Mouse (Mus musculus): ENCODE data around the gene S100a11. TPM values are rescaled to one million over a fixed set of nuclear protein-coding genes. Genes with fewer than 3 reads are reported as not detected.
A peak's percentile ranks its signal among the peaks of the same experiment; 100 is the strongest.

The S100a11 gene
- total and polyA plus RNA-seq, 3 experiments, result 0.32 TPM; not detected in 2

DNA sequence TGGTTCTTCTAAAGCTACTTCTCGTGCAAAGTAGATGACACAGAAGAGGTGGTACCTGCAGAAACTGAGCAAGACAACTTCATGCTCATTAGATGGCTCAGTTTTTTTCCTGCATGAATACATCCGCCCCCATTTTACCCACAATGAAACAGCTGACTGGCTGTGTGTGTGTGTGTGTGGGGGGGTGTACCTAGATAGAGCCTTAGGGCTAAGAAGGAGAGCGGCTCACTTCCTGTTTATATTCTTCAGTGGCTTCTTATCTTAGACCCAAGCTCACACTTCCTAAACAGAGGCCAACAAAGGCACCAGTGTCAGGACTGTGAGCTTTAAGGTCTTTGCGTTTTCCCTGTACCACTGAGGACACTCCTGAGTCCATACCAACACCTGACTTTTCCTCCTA is 29.7 kb downstream of the S100a11 start:
- Histone ChIP-seq H3K79me2 (ENCODE audit: control insufficient read depth, insufficient read depth, low read length, poor library complexity) (no peaks in the 10 kb centered on the region; the same call in 1 of the 2 replicates), H3K9me3 (replicated peaks; ENCODE audit: insufficient read depth, low read length) (no peaks in the 10 kb centered on the region), H3K36me3 (ENCODE audit: control insufficient read depth in 1 of 2, insufficient read depth in 2 of 2, low read length in 2 of 2) (peaks cover 0 to 25% of the 10 kb centered on the region in 2 experiments; a peak in 2 of 4 replicates), H3K4me3 (ENCODE audit: control insufficient read depth in 1 of 2, insufficient read depth in 1 of 2, low read depth in 2 of 2, low read length in 2 of 2) (peak overlapping the region; percentile 29 to 36), H3K4me1 (ENCODE audit: control insufficient read depth in 1 of 2, insufficient read depth in 2 of 2, low read length in 2 of 2) (peaks cover 12 to 25% of the 10 kb centered on the region in 2 experiments), H3K27ac (ENCODE audit: control insufficient read depth, low read depth, low read length) (peak overlapping the region; percentile 83), H3K9ac (ENCODE audit: control insufficient read depth, low read depth, low read length, poor library complexity, severe bottlenecking) (peak overlapping the region; percentile 44; the same call in 1 of the 2 replicates), H3K27me3 (ENCODE audit: control insufficient read depth in 1 of 2, insufficient read depth in 2 of 2, low read length in 2 of 2) (peaks cover 0 to 1% of the 10 kb centered on the region in 2 experiments; a peak in 2 of 4 replicates)
- peak; percentile 87 for DNase-seq (ENCODE audit: low read depth, low spot score)
- TF ChIP-seq GATA1 (IDR thresholded peaks at IDR 0.05; ENCODE audit: low read depth, low read length) (peak; percentile 86), MYB (IDR thresholded peaks at IDR 0.05; ENCODE audit: low read depth, low read length) (no peak), EP300 (IDR thresholded peaks at IDR 0.05; ENCODE audit: low read depth in 1 of 2, low read length in 2 of 2) (peak; percentile 80 to 82; a peak in 3 of 4 replicates), POLR2A (IDR thresholded peaks at IDR 0.05; ENCODE audit: control insufficient read depth in 1 of 2, insufficient read depth in 1 of 2, low read depth in 1 of 2, low read length in 2 of 2, poor library complexity in 1 of 2) (no peak), MAX (IDR thresholded peaks at IDR 0.05; ENCODE audit: low read length) (no peak), POLR2AphosphoS2 (IDR thresholded peaks at IDR 0.05; ENCODE audit: low read length) (no peak), SIN3A (IDR thresholded peaks at IDR 0.05; ENCODE audit: low read length) (peak; percentile 94), ZKSCAN1 (IDR thresholded peaks at IDR 0.05; ENCODE audit: low read depth, low read length) (no peak), UBTF (IDR thresholded peaks at IDR 0.05; ENCODE audit: borderline replicate concordance, insufficient read depth, low read depth, low read length) (no peak), USF1 (IDR thresholded peaks at IDR 0.05; ENCODE audit: low read depth, low read length) (no peak), CHD1 (IDR thresholded peaks at IDR 0.05; ENCODE audit: low read depth, low read length) (no peak), POLR2AphosphoS5 (IDR thresholded peaks at IDR 0.05; ENCODE audit: borderline replicate concordance, low read depth, low read length) (no peak), CTCF (IDR thresholded peaks at IDR 0.05 in 2 of 3, conservative IDR thresholded peaks at IDR 0.05 in 1 of 3; ENCODE audit: control insufficient read depth in 1 of 3, insufficient read depth in 1 of 3, low read depth in 2 of 3, low read length in 3 of 3, poor library complexity in 1 of 3, severe bottlenecking in 1 of 3) (no peak), MYC (IDR thresholded peaks at IDR 0.05; ENCODE audit: low read depth, low read length) (no peak), TAL1 (IDR thresholded peaks at IDR 0.05; ENCODE audit: low read length) (peak; percentile 23; the same call in 1 of the 2 replicates), BHLHE40 (IDR thresholded peaks at IDR 0.05; ENCODE audit: borderline replicate concordance, low read depth, low read length) (peak; percentile 65; the same call in 1 of the 2 replicates), TBP (IDR thresholded peaks at IDR 0.05; ENCODE audit: low read depth, low read length) (no peak), ETS1 (IDR thresholded peaks at IDR 0.05; ENCODE audit: low read depth, low read length) (peak; percentile 98), KAT2A (conservative IDR thresholded peaks at IDR 0.05; ENCODE audit: low read depth, low read length) (no peak), MAZ (IDR thresholded peaks at IDR 0.05; ENCODE audit: low read depth, low read length) (peak; percentile 96), RAD21 (IDR thresholded peaks at IDR 0.05; ENCODE audit: low read depth, low read length) (no peak), MEF2A (IDR thresholded peaks at IDR 0.05; ENCODE audit: extremely low read depth, insufficient replicate concordance, low read depth, low read length, poor library complexity, severe bottlenecking) (no peak), CHD2 (IDR thresholded peaks at IDR 0.05; ENCODE audit: low read length) (no peak), NELFE (IDR thresholded peaks at IDR 0.05; ENCODE audit: low read depth, low read length) (no peak), SMC3 (IDR thresholded peaks at IDR 0.05; ENCODE audit: low read depth, low read length) (peak; percentile 10; the same call in 1 of the 2 replicates), ELF1 (IDR thresholded peaks at IDR 0.05; ENCODE audit: low read depth, low read length) (peak; percentile 91), RCOR1 (IDR thresholded peaks at IDR 0.05; ENCODE audit: low read depth, low read length) (peak; percentile 79), ZMIZ1 (IDR thresholded peaks at IDR 0.05; ENCODE audit: low read depth, low read length) (no peak), JUND (IDR thresholded peaks at IDR 0.05; ENCODE audit: low read depth, low read length) (no peak), HCFC1 (IDR thresholded peaks at IDR 0.05; ENCODE audit: low read depth, low read length) (peak; percentile 56; the same call in 1 of the 2 replicates), MAFK (IDR thresholded peaks at IDR 0.05; ENCODE audit: borderline replicate concordance, low read depth, low read length) (peak; percentile 48; the same call in 1 of the 2 replicates), NRF1 (IDR thresholded peaks at IDR 0.05; ENCODE audit: insufficient read depth, low read depth, low read length, poor library complexity, severe bottlenecking) (no peak), USF2 (IDR thresholded peaks at IDR 0.05; ENCODE audit: borderline replicate concordance in 1 of 2, insufficient read depth in 1 of 2, low read depth in 1 of 2, low read length in 2 of 2) (no peak), TCF12 (IDR thresholded peaks at IDR 0.05; ENCODE audit: low read depth, low read length) (peak; percentile 61), MXI1 (IDR thresholded peaks at IDR 0.05; ENCODE audit: low read depth, low read length) (no peak; the same call in 1 of the 2 replicates), ZNF384 (IDR thresholded peaks at IDR 0.05; ENCODE audit: low read depth, low read length) (peak; percentile 82), ZC3H11A (IDR thresholded peaks at IDR 0.05; ENCODE audit: low read depth, low read length) (0 out of 2 replicates have a peak, but pooled peaks have one; percentile 5)

Data from MEL (cell line).